Mouse (Mus musculus): ENCODE measurements around the gene Mnd1.

DNA sequence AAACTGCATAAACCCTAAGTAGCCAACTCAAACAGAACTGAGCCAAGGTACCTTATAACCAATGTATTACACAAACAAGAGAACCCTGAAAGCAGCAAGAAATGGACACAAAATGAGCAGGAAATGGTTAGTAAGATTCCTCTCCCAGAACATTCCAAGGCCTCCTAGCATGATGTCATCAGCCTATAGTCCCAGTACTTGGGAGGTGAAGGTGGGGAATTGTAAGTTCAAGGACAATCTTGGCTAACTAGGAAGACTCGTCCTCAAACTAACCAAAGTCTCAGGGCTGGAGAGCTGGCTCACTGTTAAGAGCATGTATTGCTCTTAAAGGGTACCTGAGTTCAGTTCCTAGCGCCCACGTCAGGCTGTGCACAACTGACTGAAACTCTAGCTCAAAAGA lies 42.6 kb upstream of the Mnd1 start:
- TF ChIP-seq POLR2A (IDR thresholded peaks at IDR 0.05; ENCODE audit: insufficient read depth, low read depth, low read length) (no peak), EP300 (IDR thresholded peaks at IDR 0.05; ENCODE audit: insufficient read depth, low read depth, low read length) (no peak)

Measured in heart, adult 2 months (tissue).